Mouse (Mus musculus) embryonic stem cell, embryonic (primary cell): Measurements from ENCODE around the gene Tet1.

Source experiments
- CTCF ChIA-PET, 4 experiments: fragments of 300-600 bp in 2 of 4; fragments of 350-600 bp in 2 of 4; sonication (Branson Sonifier 250); formaldehyde crosslinking; loops; one replicate each; lab custom pipeline; 2022; ENCODE audit warnings: inconsistent platforms in 2 of 4; lab: Charles Lee
- POLR2A ChIA-PET, 4 experiments: fragments of 300-600 bp in 2 of 4; fragments of 350-600 bp in 2 of 4; sonication (Branson Sonifier 250); formaldehyde crosslinking; loops; one replicate each; lab custom pipeline; 2022; ENCODE audit warnings: antibody characterized with exemption in 4 of 4, inconsistent platforms in 1 of 4; lab: Charles Lee

Gene Tet1

GRCm38 (mm10) chr10:62843787-62844491 is 64.9 kb downstream of the Tet1 start:
- ChIA-PET CTCF (interaction anchor here in 3 of 4 experiments (0.6 to 1.7 kb wide), 7 partner anchors 11 to 218 kb away, joined by 3 to 5 read pairs (median 3); partner anchors contain the start of gene Rufy2 (in 1 of the 3)), POLR2A (interaction anchor here (0.6 to 3.2 kb wide), 31 partner anchors 9 to 579 kb away, joined by 3 to 25 read pairs (median 6); partner anchors contain the start of genes Ccar1 (in 1 of the 4), Hnrnph3 (in 1 of the 4) and Pbld2 (in 1 of the 4))

- ChIA-PET POLR2A (interaction anchor here (0.5 to 1.5 kb wide), 9 partner anchors 9 to 473 kb away, joined by 3 to 6 read pairs (median 3); no protein-coding TSS in a partner anchor), CTCF (interaction anchor here in 2 of 4 experiments (0.7 to 0.9 kb wide), 2 partner anchors 9 to 20 kb away, joined by 3 to 9 read pairs; no protein-coding TSS in a partner anchor)
Observed at GRCm38 (mm10) chr10:62841901-62842447, 66.8 kb downstream of the Tet1 start.

GRCm38 (mm10) chr10:62840687-62841086 is 68.1 kb downstream of the Tet1 start:
- ChIA-PET POLR2A (no interaction called here), CTCF (no interaction called here)

GRCm38 (mm10) chr10:62837987-62838386 is 70.8 kb downstream of the Tet1 start:
- ChIA-PET CTCF (interaction anchor here in 1 of 4 experiments (0.7 kb wide), 1 partner anchor 28 kb away, joined by 4 read pairs; no protein-coding TSS in a partner anchor), POLR2A (interaction anchor here in 2 of 4 experiments (1.0 to 4.8 kb wide), 6 partner anchors 10 to 45 kb away, joined by 3 to 18 read pairs (median 4); partner anchors contain the start of gene Ccar1 (in 1 of the 2))

GRCm38 (mm10) chr10:62832783-62833182 is 76.0 kb downstream of the Tet1 start:
- CTCF ChIA-PET, result interaction anchor here in 1 of 4 experiments (1.1 kb wide), 1 partner anchor 9 kb away, joined by 3 read pairs; no protein-coding TSS in a partner anchor
- POLR2A ChIA-PET, result interaction anchor here in 3 of 4 experiments (0.5 to 2.5 kb wide), 14 partner anchors 8 to 546 kb away, joined by 3 to 9 read pairs (median 4); partner anchors contain the start of genes Hnrnph3 (in 1 of the 3) and Pbld2 (in 1 of the 3)

- POLR2A ChIA-PET, result interaction anchor here in 2 of 4 experiments (0.9 to 2.4 kb wide), 7 partner anchors 11 to 65 kb away, joined by 3 to 11 read pairs (median 3); partner anchors contain the start of gene Ccar1 (in 1 of the 2)
- CTCF ChIA-PET, result no interaction called here
Observed at GRCm38 (mm10) chr10:62831546-62831945, 77.2 kb downstream of the Tet1 start.

- CTCF ChIA-PET, result no interaction called here
- POLR2A ChIA-PET, result interaction anchor here in 2 of 4 experiments (0.6 to 1.5 kb wide), 7 partner anchors 9 to 101 kb away, joined by 3 to 5 read pairs (median 3); partner anchors contain the start of gene Ccar1 (in 1 of the 2)
Observed at GRCm38 (mm10) chr10:62824474-62824873, 84.3 kb downstream of the Tet1 start.

- ChIA-PET CTCF (no interaction called here), POLR2A (interaction anchor here in 1 of 4 experiments (0.9 to 2.1 kb wide), 4 partner anchors 10 to 51 kb away, joined by 3 to 9 read pairs (median 5); partner anchors contain the start of gene Ccar1)
Observed at GRCm38 (mm10) chr10:62823431-62823830, 85.4 kb downstream of the Tet1 start.

- CTCF ChIA-PET, result no interaction called here
- POLR2A ChIA-PET, result interaction anchor here in 2 of 4 experiments (0.5 to 2.3 kb wide), 2 partner anchors 17 to 1359 kb away, joined by 6 to 7 read pairs; partner anchors contain the start of gene Ccar1 (in 1 of the 2)
Observed at GRCm38 (mm10) chr10:62810010-62810409, 98.8 kb downstream of the Tet1 start.

GRCm38 (mm10) chr10:62808766-62809165 is 100.0 kb downstream of the Tet1 start:
- ChIA-PET CTCF (interaction anchor here in 1 of 4 experiments (0.6 kb wide), 1 partner anchor 78 kb away, joined by 3 read pairs; no protein-coding TSS in a partner anchor), POLR2A (interaction anchor here in 2 of 4 experiments (0.6 to 5.3 kb wide), 10 partner anchors 9 to 271 kb away, joined by 3 to 52 read pairs (median 3); partner anchors contain the start of gene Ccar1 (in 2 of the 2))

GRCm38 (mm10) chr10:62808316-62808715 is 100.5 kb downstream of the Tet1 start:
- POLR2A ChIA-PET, result interaction anchor here in 2 of 4 experiments (0.6 to 5.3 kb wide), 10 partner anchors 8 to 271 kb away, joined by 3 to 52 read pairs (median 3); partner anchors contain the start of gene Ccar1 (in 2 of the 2)
- CTCF ChIA-PET, result no interaction called here

GRCm38 (mm10) chr10:62804106-62804505 is 104.7 kb downstream of the Tet1 start:
- POLR2A ChIA-PET, result interaction anchor here in 3 of 4 experiments (0.5 to 5.3 kb wide), 5 partner anchors 11 to 58 kb away, joined by 3 to 52 read pairs (median 4); partner anchors contain the start of gene Ccar1 (in 2 of the 3)

GRCm38 (mm10) chr10:62803296-62803695 is 105.5 kb downstream of the Tet1 start:
- POLR2A ChIA-PET, result interaction anchor here in 1 of 4 experiments (2.9 kb wide), 1 partner anchor 10 kb away, joined by 20 read pairs; the partner anchor contains the start of gene Ccar1

More at GRCm38 (mm10) chr10:62804106-62804505, 104.7 kb downstream of the Tet1 start:
- CTCF ChIA-PET, result interaction anchor here in 2 of 4 experiments (0.5 to 1.4 kb wide), 6 partner anchors 9 to 304 kb away, joined by 3 to 10 read pairs (median 4); partner anchors contain the start of gene Ccar1 (in 1 of the 2)

GRCm38 (mm10) chr10:62794221-62794620 is 114.6 kb downstream of the Tet1 start:
- CTCF ChIA-PET, result interaction anchor here in 1 of 4 experiments (0.7 to 2.0 kb wide), 6 partner anchors 10 to 294 kb away, joined by 3 to 10 read pairs (median 3); no protein-coding TSS in a partner anchor
- POLR2A ChIA-PET, result interaction anchor here in 3 of 4 experiments (0.6 to 3.7 kb wide), 24 partner anchors 8 to 309 kb away, joined by 3 to 52 read pairs (median 6); partner anchors contain the start of genes Ddx21 (in 1 of the 3) and Dna2 (in 1 of the 3)

More at GRCm38 (mm10) chr10:62803296-62803695, 105.5 kb downstream of the Tet1 start:
- CTCF ChIA-PET, result no interaction called here

- ChIA-PET POLR2A (interaction anchor here (0.5 to 3.7 kb wide), 73 partner anchors 8 to 1966 kb away, joined by 3 to 52 read pairs (median 5); partner anchors contain the start of genes Ddx21 (in 1 of the 4), Herc4 (in 1 of the 4), Hnrnph3 (in 1 of the 4) and Pbld2 (in 1 of the 4)), CTCF (interaction anchor here in 2 of 4 experiments (0.6 to 2.0 kb wide), 7 partner anchors 11 to 585 kb away, joined by 3 to 10 read pairs (median 3); no protein-coding TSS in a partner anchor)
Observed at GRCm38 (mm10) chr10:62793091-62793453, 115.7 kb downstream of the Tet1 start.

GRCm38 (mm10) chr10:62792177-62793090 is 116.4 kb downstream of the Tet1 start, which contains the start of gene Ccar1:
TSS of gene Ccar1 (minus strand) at chr10:62792286.
- POLR2A ChIA-PET, result interaction anchor here (0.5 to 3.7 kb wide), 102 partner anchors 8 to 1965 kb away, joined by 3 to 52 read pairs (median 4); partner anchors contain the start of genes Ddx50 (in 2 of the 4), Ddx21 (in 1 of the 4), Dna2 (in 1 of the 4) and Herc4 (in 1 of the 4)
- CTCF ChIA-PET, result interaction anchor here in 2 of 4 experiments (0.7 to 2.0 kb wide), 7 partner anchors 12 to 301 kb away, joined by 3 to 10 read pairs (median 3); partner anchors contain the start of gene Rufy2 (in 1 of the 2)
